Mouse (Mus musculus) neural tube, embryonic 14.5 days (tissue): ENCODE results near the gene Rnase13. TPM values are rescaled to one million over a fixed set of nuclear protein-coding genes. Genes with fewer than 3 reads are reported as not detected.

Experiments
- ATAC-seq: fragments of 200-750 bp; cut with Nextera tagmentation; 2 replicates; pipeline ENCODE4 v1.8.0; 2017; ENCODE audit warnings: low read depth, mild to moderate bottlenecking, moderate TSS enrichment, moderate library complexity
- H3K27ac ChIP-seq: fragments of 300-500 bp; sonication (generic); 2 replicates; pipeline ENCODE4 v1.5.1; 2014; ENCODE audit warnings: low read depth, mild to moderate bottlenecking, control low read depth, low read length, moderate library complexity, mixed read lengths
- H3K27me3 ChIP-seq: fragments of 300-500 bp; sonication (generic); 2 replicates; pipeline ENCODE4 v1.6.1; 2014; ENCODE audit warnings: low read length; ENCODE audit not compliant: control insufficient read depth, insufficient read depth
- H3K36me3 ChIP-seq: fragments of 300-500 bp; sonication (generic); 2 replicates; pipeline ENCODE4 v1.6.1; 2014; ENCODE audit warnings: low read length, mixed read lengths; ENCODE audit not compliant: control insufficient read depth, insufficient read depth
- H3K4me1 ChIP-seq: fragments of 300-500 bp; sonication (generic); 2 replicates; pipeline ENCODE4 v1.6.1; 2014; ENCODE audit warnings: low read length; ENCODE audit not compliant: control insufficient read depth, insufficient read depth
- H3K4me2 ChIP-seq: fragments of 300-500 bp; sonication (generic); 2 replicates; pipeline ENCODE4 v1.6.1; 2014; ENCODE audit warnings: mild to moderate bottlenecking, low read depth, low read length, control low read depth
- H3K4me3 ChIP-seq: fragments of 300-500 bp; sonication (generic); 2 replicates; pipeline ENCODE4 v1.5.1; 2014; ENCODE audit warnings: low read depth, low read length, control low read depth, mixed read lengths
- H3K9ac ChIP-seq: fragments of 300-500 bp; sonication (generic); replicated peaks from 2 replicates; pipeline ENCODE4 v1.6.1; 2014; ENCODE audit warnings: low read depth, mild to moderate bottlenecking, control low read depth, low read length, mixed read lengths
- H3K9me3 ChIP-seq: fragments of 300-500 bp; sonication (generic); 2 replicates; pipeline ENCODE4 v1.6.1; 2016; ENCODE audit warnings: low read length; ENCODE audit not compliant: control insufficient read depth
- WGBS: fragments of 180-500 bp; shearing (Covaris S2); extraction: QIAGEN DNeasy Blood & Tissue Kit; methylation state at CpG from one replicate; pipeline ENCODE4 v1.1.7; 2014; 5-methylcytosine and 5-hydroxymethylcytosine counted together
- polyA plus RNA-seq: library from polyadenylated mRNA; unstranded; fragments of >200 nt; fragmentation: Nextera tagmentation; extraction: Ambion mirVana; gene quantifications from 2 replicates; pipeline ENCODE4 v1.2.1, GENCODE M21; 2014

Rnase13 gene
- polyA plus RNA-seq, 1 experiment from 2014 or later, result not detected

DNA sequence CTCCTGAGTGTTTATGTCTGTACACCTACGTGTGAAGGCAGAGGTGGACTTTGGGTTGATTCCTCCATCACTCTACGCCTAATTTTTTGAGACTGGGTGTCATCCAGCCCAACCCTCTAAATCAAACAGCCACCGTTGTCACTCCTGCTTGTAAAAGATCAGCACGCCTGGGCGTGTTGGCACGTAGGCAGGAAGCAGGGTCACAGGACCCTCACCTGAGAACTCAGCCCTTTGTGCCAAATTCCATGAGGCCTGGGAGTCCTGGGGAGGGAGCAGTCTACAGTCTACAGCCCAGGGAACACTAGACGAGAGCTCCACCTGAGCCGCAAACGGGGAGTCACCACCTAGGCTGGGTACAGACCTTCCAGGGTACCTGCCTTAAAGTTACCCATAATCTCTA is 18.8 kb downstream of the Rnase13 start:
- no peak for ATAC-seq
- WGBS, result 92% methylated on average over 9 of the region's 9 CpGs
- Histone ChIP-seq H3K4me3 (no peak overlapping the region), H3K4me1 (no peaks in the 10 kb centered on the region), H3K27me3 (no peaks in the 10 kb centered on the region), H3K9me3 (no peaks in the 10 kb centered on the region), H3K4me2 (no peak overlapping the region), H3K27ac (no peak overlapping the region), H3K36me3 (no peaks in the 10 kb centered on the region), H3K9ac (no peak overlapping the region)

DNA sequence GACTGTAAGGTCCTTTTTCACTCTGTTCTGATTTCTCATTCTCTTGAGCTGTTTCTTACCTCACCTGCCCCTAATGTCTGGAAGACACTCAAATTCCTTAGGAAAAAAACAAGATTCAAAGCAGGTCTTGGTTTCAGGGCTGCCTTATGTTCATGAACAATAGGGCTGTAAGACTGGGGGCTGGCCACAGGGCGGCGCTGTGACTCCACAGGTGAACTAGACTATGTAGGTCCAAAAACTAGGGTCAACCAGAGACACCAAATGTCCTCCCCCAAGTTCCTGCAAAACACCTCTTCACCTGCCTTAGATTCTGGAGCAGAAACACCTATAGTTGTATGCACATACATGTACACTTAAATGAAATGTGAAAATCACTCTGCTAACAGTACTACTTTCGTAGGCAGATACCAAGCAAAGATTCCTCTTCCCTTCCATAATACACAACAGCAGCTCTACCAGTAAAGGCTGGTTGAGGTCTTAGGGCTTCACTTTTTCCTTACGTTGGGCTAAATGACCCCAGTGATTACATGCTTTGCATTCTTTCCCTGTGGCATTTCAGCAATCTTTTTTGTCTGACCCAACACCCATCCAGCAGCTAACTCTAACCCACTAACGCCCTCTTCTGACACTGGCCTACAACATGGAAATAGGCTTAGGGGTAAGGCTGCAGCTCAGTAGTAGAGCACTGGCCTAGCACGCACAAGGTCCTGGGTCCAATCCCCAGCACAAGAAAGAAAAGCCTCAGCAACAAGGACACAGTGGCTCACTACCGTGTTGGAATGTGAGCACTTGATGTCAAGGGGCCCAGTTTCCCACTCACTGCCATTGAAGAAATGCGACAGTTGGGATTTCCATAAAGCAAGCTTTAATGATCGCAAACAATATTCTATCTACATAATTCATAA is 19.5 kb downstream of the Rnase13 start:
- peak; percentile 80 for ATAC-seq
- H3K9ac ChIP-seq, result no peak overlapping the region
- no peak overlapping the region for H3K4me2 ChIP-seq
- no peak overlapping the region for H3K4me3 ChIP-seq
- no peak overlapping the region for H3K27ac ChIP-seq
- H3K27me3 ChIP-seq, result no peaks in the 10 kb centered on the region
- H3K9me3 ChIP-seq, result no peaks in the 10 kb centered on the region
- no peaks in the 10 kb centered on the region for H3K36me3 ChIP-seq
- 61% methylated on average over 9 of the region's 9 CpGs for WGBS
- H3K4me1 ChIP-seq, result no peaks in the 10 kb centered on the region

DNA sequence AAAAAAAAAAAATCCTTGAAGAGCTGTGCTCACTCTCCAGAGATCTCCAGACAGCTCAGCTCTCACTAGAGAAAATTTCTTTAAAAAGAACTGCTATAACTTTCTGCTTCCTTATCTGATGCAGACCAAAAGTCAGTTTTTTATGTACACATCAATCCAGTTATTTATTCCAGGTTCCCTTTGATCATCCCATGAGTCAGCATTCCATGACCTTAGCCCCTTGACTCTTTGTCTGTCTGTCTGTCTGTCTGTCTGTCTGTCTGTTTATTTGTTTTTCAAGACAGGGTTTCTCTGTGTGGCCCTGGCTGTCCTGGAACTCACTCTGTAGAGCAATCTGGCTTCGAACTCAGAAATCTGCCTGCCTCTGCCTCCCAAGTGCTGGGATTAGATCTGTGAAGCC is 23.2 kb downstream of the Rnase13 start:
- H3K36me3 ChIP-seq, result peaks cover 9% of the 10 kb centered on the region; the same call in 1 of the 2 replicates
- H3K27me3 ChIP-seq, result no peaks in the 10 kb centered on the region
- 92% methylated on average over 1 of the region's 1 CpGs for WGBS
- H3K4me2 ChIP-seq, result no peak overlapping the region
- no peak overlapping the region for H3K4me3 ChIP-seq
- H3K9me3 ChIP-seq, result no peaks in the 10 kb centered on the region
- H3K4me1 ChIP-seq, result no peaks in the 10 kb centered on the region
- no peak overlapping the region for H3K9ac ChIP-seq
- no peak overlapping the region for H3K27ac ChIP-seq
- no peak for ATAC-seq

DNA sequence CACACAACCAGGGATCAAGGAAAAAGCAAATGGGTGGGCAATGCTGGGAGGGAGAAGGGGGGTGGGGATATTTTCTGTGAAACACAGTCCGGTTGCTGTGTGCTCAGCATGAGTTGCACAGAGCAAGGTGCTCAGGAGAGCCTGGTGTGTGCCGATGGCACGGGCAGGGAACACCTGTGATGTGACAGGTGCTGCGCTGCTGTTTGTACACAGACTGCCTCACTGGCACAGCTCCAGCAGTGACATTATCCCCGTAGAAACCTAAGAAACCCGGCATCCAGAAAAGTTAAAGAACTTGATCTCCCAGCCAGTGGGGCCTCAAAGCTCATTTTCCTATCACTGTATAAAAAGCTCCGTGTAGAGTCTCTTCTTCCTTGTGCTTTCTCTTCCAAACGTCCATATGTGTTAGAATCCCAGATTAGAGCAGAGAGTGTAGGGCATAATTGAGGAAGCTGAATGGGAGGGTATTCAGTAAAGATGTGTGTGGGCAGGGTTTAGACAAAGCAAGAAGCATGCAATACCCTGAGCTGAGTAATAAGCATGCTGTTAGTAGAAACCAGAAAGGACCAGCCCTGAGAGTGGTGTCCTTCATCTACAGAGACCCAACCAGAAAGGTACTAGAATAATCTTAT is 25.9 kb downstream of the Rnase13 start:
- Histone ChIP-seq H3K4me1 (no peaks in the 10 kb centered on the region), H3K27ac (no peak overlapping the region), H3K4me3 (no peak overlapping the region), H3K4me2 (no peak overlapping the region), H3K36me3 (peaks cover 18% of the 10 kb centered on the region), H3K9ac (no peak overlapping the region), H3K9me3 (no peaks in the 10 kb centered on the region), H3K27me3 (no peaks in the 10 kb centered on the region)
- 77% methylated on average over 8 of the region's 8 CpGs for WGBS
- no peak for ATAC-seq

DNA sequence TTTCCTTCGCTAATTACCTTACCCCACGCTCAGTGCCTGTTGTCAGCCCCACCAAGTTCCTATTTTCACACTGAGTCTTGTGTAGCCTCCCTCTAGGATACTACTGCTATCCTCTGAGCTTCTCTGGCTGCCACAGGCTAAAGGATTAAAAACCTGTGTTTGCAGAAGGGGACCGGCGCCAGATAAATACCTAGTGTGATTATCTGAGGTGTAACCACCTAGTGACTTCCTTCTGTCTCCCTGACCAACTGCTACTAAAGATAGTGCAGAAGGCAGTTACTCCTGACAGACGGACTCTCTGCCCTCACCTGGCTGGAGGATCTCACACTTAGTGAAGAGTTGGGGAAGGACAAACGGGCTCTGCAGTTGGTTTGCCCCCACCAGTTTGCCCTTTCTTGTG is 26.6 kb downstream of the Rnase13 start:
- H3K9me3 ChIP-seq, result no peaks in the 10 kb centered on the region

DNA sequence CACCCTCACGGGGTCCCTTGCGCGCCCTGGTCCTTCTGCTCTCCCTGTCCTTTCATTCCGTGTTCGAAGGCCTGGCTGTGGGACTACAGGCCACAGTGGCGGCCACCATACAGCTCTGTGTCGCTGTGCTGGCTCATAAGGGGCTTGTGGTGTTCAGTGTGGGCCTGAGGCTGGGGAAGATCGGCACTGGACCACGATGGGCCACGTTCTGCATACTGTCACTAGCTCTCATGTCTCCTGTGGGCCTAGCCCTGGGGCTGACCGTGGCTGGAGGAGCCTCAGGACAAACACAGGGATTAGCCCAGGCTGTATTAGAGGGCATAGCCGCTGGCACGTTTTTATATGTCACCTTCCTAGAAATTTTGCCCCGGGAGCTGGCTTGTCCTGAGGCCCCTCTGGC is 27.5 kb downstream of the Rnase13 start:
- Histone ChIP-seq H3K36me3 (peaks cover 33% of the 10 kb centered on the region), H3K4me3 (no peak overlapping the region), H3K27ac (no peak overlapping the region), H3K4me2 (no peak overlapping the region), H3K4me1 (no peaks in the 10 kb centered on the region), H3K9ac (no peak overlapping the region), H3K9me3 (no peaks in the 10 kb centered on the region), H3K27me3 (no peaks in the 10 kb centered on the region)
- ATAC-seq, result no peak
- WGBS, result 86% methylated on average over 14 of the region's 14 CpGs

More for the DNA sequence above, 26.6 kb downstream of the Rnase13 start:
- Histone ChIP-seq H3K4me2 (no peak overlapping the region), H3K27ac (no peak overlapping the region), H3K4me3 (no peak overlapping the region), H3K36me3 (peaks cover 24% of the 10 kb centered on the region), H3K27me3 (no peaks in the 10 kb centered on the region), H3K4me1 (no peaks in the 10 kb centered on the region), H3K9ac (no peak overlapping the region)
- WGBS, result 90% methylated on average over 6 of the region's 6 CpGs
- ATAC-seq, result no peak

DNA sequence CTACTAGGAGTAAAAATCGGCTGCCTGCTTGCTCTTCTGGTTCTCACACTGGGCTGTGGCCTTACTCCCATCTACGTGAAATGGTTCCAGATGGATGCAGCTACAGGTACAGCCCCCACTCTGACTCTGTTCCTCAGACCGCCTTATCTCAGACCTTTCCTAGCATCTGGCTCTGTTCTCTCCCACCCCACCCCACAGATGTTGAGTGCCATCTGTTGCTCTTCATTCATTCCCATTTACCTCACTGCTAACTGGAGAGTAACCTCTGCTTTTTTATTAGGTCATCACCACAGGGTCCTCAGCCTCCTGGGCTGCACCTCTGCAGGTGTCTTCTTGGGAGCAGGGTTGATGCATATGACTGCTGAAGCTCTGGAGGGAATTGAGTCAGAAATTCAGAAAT is 28.8 kb downstream of the Rnase13 start:
- Histone ChIP-seq H3K27ac (no peak overlapping the region), H3K27me3 (no peaks in the 10 kb centered on the region), H3K4me1 (no peaks in the 10 kb centered on the region), H3K4me2 (no peak overlapping the region), H3K9me3 (no peaks in the 10 kb centered on the region), H3K9ac (no peak overlapping the region), H3K4me3 (no peak overlapping the region), H3K36me3 (peaks cover 46% of the 10 kb centered on the region)
- ATAC-seq, result no peak
- WGBS, result 83% methylated on average over 3 of the region's 3 CpGs

DNA sequence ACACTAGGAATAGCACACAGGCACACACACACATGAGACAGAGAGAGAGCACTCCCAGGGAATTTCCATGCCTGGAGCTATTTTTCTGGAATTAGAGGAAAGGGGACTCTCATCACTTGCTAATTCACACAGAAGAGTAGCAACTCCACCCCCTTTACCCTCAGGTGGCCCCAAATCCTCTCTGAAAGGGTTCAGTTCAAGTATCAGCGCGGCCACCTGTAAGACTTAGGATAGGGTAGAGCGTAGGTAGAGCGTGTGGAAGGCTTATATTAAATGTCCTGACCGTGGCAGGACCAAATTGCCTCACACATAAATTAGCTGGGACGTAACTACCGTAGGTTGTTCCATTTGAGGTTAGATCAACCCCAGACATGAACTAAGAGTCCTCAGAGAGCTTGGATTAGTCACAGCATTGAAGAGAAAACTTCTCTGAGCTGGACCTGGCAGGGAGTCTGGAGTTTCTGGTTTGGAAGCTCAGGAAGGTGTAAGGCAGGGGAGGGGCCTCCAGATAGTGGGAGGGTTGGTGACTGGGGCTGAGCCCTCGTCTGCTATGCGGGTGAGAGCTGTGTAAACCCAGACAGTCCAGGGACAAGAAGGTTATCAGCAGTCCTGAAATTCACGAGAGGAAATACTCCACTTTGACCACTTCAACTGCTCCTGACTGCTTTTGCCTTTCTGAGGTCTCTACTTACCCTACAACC is 29.3 kb downstream of the Rnase13 start:
- Histone ChIP-seq H3K4me3 (no peak overlapping the region), H3K27me3 (no peaks in the 10 kb centered on the region), H3K4me2 (no peak overlapping the region), H3K36me3 (peaks cover 50% of the 10 kb centered on the region), H3K27ac (no peak overlapping the region), H3K9me3 (no peaks in the 10 kb centered on the region), H3K4me1 (no peaks in the 10 kb centered on the region), H3K9ac (no peak overlapping the region)
- 38% methylated on average over 10 of the region's 10 CpGs for WGBS
- no peak for ATAC-seq
